Mouse (Mus musculus) stomach, embryonic 15.5 days (tissue): ENCODE results near the gene Vta1. TPM values are rescaled to one million over a fixed set of nuclear protein-coding genes. Genes with fewer than 3 reads are reported as not detected.

Experiments
- ATAC-seq: fragments of 200-750 bp; cut with Nextera tagmentation; 2 replicates; pipeline ENCODE4 v1.8.0; 2017; ENCODE audit warnings: low read depth, moderate number of reproducible peaks, moderate TSS enrichment; ENCODE audit not compliant: insufficient read depth, low FRiP score
- H3K27ac ChIP-seq: fragments of 300-500 bp; sonication (generic); 2 replicates; pipeline ENCODE4 v1.5.1; 2015; ENCODE audit warnings: mild to moderate bottlenecking, inconsistent platforms
- H3K27me3 ChIP-seq: fragments of 300-500 bp; sonication (generic); replicated peaks from 2 replicates; pipeline ENCODE4 v1.6.1; 2015; ENCODE audit warnings: inconsistent platforms
- H3K36me3 ChIP-seq: fragments of 300-500 bp; sonication (generic); 2 replicates; pipeline ENCODE4 v1.6.1; 2015; ENCODE audit warnings: inconsistent platforms
- H3K4me1 ChIP-seq: fragments of 300-500 bp; sonication (generic); 2 replicates; pipeline ENCODE4 v1.6.1; 2015; ENCODE audit warnings: inconsistent platforms
- H3K4me2 ChIP-seq: fragments of 300-500 bp; sonication (generic); 2 replicates; pipeline ENCODE4 v1.6.1; 2015; ENCODE audit warnings: mild to moderate bottlenecking, inconsistent platforms
- H3K4me3 ChIP-seq: fragments of 300-500 bp; sonication (generic); replicated peaks from 2 replicates; pipeline ENCODE4 v1.5.1; 2015; ENCODE audit warnings: inconsistent platforms
- H3K9ac ChIP-seq: fragments of 300-500 bp; sonication (generic); 2 replicates; pipeline ENCODE4 v1.6.1; 2015; ENCODE audit warnings: inconsistent platforms
- H3K9me3 ChIP-seq: fragments of 300-500 bp; sonication (generic); 2 replicates; pipeline ENCODE4 v1.6.1; 2016; ENCODE audit warnings: inconsistent platforms
- WGBS: fragments of 180-500 bp; shearing (Covaris S2); methylation state at CpG from one replicate; pipeline ENCODE4 v1.1.7; 2015; 5-methylcytosine and 5-hydroxymethylcytosine counted together
- polyA plus RNA-seq: library from polyadenylated mRNA; unstranded; fragments of >200 nt; fragmentation: Nextera tagmentation; extraction: Ambion mirVana; gene quantifications from 2 replicates; pipeline ENCODE4 v1.2.1, GENCODE M21; 2015

The Vta1 gene
- polyA plus RNA-seq, 1 experiment from 2014 or later: 86.1 TPM

- no peak overlapping the region for H3K4me3 ChIP-seq
- no peak overlapping the region for H3K9ac ChIP-seq
- H3K4me1 ChIP-seq: no peaks in the 10 kb centered on the region
- no peak overlapping the region for H3K27ac ChIP-seq
- H3K27me3 ChIP-seq: no peaks in the 10 kb centered on the region
- 59% methylated on average over 1 of the region's 1 CpGs for WGBS
- ATAC-seq: no peak
- H3K9me3 ChIP-seq: no peaks in the 10 kb centered on the region
- H3K4me2 ChIP-seq: no peak overlapping the region
- no peaks in the 10 kb centered on the region for H3K36me3 ChIP-seq
Measured at GRCm38 (mm10) chr10:14639635-14640034, 65.7 kb downstream of the Vta1 start.

DNA sequence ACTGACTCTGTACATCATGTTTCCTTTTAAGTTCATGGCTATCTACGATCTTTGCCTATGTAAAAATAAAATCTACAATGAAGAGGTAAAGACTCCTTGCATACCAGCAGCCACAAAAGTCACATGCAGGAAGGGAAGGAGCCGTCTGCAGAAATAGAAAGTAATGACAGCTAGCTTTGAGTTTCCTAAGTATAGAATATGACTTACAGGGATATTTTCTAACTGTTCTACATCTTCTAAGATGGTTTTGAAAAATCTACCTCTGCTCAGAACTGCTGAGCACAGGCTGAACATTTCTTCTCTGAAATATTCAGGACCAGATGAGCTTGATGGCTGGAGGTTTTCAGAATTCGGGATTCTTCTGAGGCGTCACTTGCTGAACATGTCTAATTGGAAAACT lies 66.3 kb downstream of the Vta1 start:
- WGBS: 85% methylated on average over 4 of the region's 4 CpGs
- Histone ChIP-seq H3K9me3 (no peaks in the 10 kb centered on the region), H3K36me3 (no peaks in the 10 kb centered on the region), H3K27me3 (no peaks in the 10 kb centered on the region), H3K9ac (no peak overlapping the region), H3K4me2 (no peak overlapping the region), H3K27ac (no peak overlapping the region), H3K4me3 (no peak overlapping the region), H3K4me1 (no peaks in the 10 kb centered on the region)
- ATAC-seq: no peak

GRCm38 (mm10) chr10:14625706-14626105 lies 79.7 kb downstream of the Vta1 start:
- no peak for ATAC-seq
- no peak overlapping the region for H3K9ac ChIP-seq
- no peak overlapping the region for H3K4me3 ChIP-seq
- H3K9me3 ChIP-seq: no peaks in the 10 kb centered on the region
- no peak overlapping the region for H3K27ac ChIP-seq
- WGBS: 96% methylated on average over 1 of the region's 1 CpGs
- no peaks in the 10 kb centered on the region for H3K36me3 ChIP-seq
- no peak overlapping the region for H3K4me2 ChIP-seq
- no peaks in the 10 kb centered on the region for H3K4me1 ChIP-seq
- no peaks in the 10 kb centered on the region for H3K27me3 ChIP-seq

DNA sequence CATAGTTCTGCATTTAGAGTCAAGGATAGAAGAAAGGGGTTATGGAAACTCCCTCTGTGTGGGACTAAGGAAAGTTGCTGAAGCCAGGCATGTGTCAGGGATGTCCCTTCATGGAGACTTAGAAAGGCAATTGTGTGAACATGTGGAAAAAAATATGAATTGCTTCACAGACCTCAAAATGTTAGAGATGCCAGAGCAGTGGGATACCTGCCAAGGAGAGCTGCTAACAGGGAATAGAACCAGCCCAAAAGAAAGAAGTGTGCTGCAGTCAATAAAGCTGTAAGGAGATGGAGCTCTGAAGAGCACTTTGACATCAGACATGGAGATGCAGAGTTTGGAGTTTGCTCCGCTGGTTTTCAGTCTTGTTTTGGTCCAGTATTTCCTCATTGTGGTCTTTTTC lies 86.2 kb downstream of the Vta1 start:
- Histone ChIP-seq H3K27me3 (no peaks in the 10 kb centered on the region), H3K4me3 (no peak overlapping the region), H3K27ac (no peak overlapping the region), H3K4me2 (no peak overlapping the region), H3K9ac (no peak overlapping the region), H3K36me3 (no peaks in the 10 kb centered on the region), H3K9me3 (no peaks in the 10 kb centered on the region), H3K4me1 (no peaks in the 10 kb centered on the region)
- WGBS: 83% methylated on average over 1 of the region's 1 CpGs
- no peak for ATAC-seq

- Histone ChIP-seq H3K9me3 (no peaks in the 10 kb centered on the region), H3K4me2 (no peak overlapping the region), H3K4me1 (no peaks in the 10 kb centered on the region), H3K9ac (no peak overlapping the region), H3K36me3 (no peaks in the 10 kb centered on the region), H3K27me3 (no peaks in the 10 kb centered on the region), H3K27ac (no peak overlapping the region), H3K4me3 (no peak overlapping the region)
- ATAC-seq: no peak
- WGBS: 67% methylated on average over 1 of the region's 1 CpGs
Measured at GRCm38 (mm10) chr10:14618301-14618700, 87.1 kb downstream of the Vta1 start.

- no peak overlapping the region for H3K4me3 ChIP-seq
- H3K9ac ChIP-seq: no peak overlapping the region
- no peak for ATAC-seq
- H3K4me1 ChIP-seq: no peaks in the 10 kb centered on the region
- no peak overlapping the region for H3K4me2 ChIP-seq
- no peak overlapping the region for H3K27ac ChIP-seq
- H3K9me3 ChIP-seq: no peaks in the 10 kb centered on the region
- no peaks in the 10 kb centered on the region for H3K27me3 ChIP-seq
- H3K36me3 ChIP-seq: no peaks in the 10 kb centered on the region
Measured at GRCm38 (mm10) chr10:14615441-14615840, 89.9 kb downstream of the Vta1 start.

DNA sequence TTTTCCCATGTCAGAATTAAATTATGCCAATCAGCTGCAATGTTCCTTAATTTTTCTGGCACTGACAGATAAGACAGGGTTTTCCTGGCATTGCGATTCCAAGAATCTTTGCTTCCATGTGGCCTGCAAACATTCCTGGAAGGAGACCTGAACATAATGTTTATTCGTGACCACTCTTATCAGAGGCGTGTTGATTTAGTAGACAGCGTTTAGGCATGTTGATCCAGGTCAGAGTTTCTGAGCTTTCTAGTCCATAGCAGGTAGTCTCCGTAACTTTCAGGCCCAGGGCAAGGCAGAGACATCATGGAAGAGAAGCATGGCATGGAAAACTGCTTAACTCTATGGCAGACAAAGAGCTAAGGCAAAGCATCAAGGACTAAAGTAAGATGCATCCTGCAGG lies 97.8 kb downstream of the Vta1 start:
- H3K9ac ChIP-seq: no peak overlapping the region
- no peaks in the 10 kb centered on the region for H3K9me3 ChIP-seq
- no peak overlapping the region for H3K27ac ChIP-seq
- H3K4me3 ChIP-seq: no peak overlapping the region
- no peak overlapping the region for H3K4me2 ChIP-seq
- no peaks in the 10 kb centered on the region for H3K4me1 ChIP-seq
- 61% methylated on average over 5 of the region's 5 CpGs for WGBS
- H3K36me3 ChIP-seq: no peaks in the 10 kb centered on the region
- H3K27me3 ChIP-seq: no peaks in the 10 kb centered on the region
- no peak for ATAC-seq

Other genes starting within 250 kb of the Vta1 start
- gene Adgrg6, start 159.9 kb downstream of the Vta1 start, polyA plus RNA-seq: 5.0 and 5.2 TPM in 2 replicates
- gene Nmbr, start within 50 bp of the Vta1 start, polyA plus RNA-seq: 0.18 and 0.33 TPM in 2 replicates
- not detected in 2 replicates for gene Gje1, start 12.7 kb upstream of the Vta1 start, polyA plus RNA-seq